Mouse (Mus musculus): ENCODE measurements around the gene Ppp1r9a.
A peak's percentile ranks its signal among the peaks of the same experiment; 100 is the strongest.
"Not testable (repeated sequence)": the region's sequence is repeated elsewhere in the genome, so short reads cannot be mapped to it uniquely, and the experiment has no call there.

Ppp1r9a gene

DNA sequence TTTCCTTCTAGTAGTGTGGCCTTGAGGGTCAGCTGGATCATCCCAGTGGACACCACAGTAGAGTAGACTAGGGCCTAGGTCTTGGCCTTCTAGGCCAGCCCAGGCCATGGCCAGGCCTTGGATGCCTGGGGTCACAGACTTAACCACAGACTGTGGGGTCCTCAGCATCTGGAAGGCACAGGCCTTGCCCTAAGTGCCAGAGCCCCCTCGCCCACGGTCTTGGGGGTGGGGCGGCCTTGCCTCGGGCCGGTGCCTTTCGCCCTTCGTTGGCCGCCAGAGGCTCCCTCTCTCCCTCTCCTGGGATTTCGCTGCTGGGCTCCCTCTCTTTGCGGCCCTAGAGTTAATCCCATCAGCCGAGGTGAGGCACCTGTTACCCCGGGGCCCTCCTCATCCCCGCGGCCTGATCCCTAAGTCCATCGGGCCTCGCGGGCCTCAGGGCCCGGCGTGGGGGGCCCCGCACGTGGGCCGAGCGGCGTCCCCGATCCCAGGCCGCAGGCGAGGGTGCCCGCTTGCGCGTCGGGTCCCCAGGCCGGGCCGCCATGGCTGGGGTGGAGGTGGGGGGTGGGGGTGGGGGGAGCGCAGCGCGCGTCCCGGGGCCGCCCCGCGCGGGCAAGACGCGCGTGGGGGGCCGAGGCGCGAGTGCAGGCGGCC lies at the start of gene Ppp1r9a:
Gene Ppp1r9a (plus strand): TSS at position 244 of the 651 bp plus-strand sequence.
- peak; percentile 47 for DNase-seq (ENCODE audit: low spot score)

DNA sequence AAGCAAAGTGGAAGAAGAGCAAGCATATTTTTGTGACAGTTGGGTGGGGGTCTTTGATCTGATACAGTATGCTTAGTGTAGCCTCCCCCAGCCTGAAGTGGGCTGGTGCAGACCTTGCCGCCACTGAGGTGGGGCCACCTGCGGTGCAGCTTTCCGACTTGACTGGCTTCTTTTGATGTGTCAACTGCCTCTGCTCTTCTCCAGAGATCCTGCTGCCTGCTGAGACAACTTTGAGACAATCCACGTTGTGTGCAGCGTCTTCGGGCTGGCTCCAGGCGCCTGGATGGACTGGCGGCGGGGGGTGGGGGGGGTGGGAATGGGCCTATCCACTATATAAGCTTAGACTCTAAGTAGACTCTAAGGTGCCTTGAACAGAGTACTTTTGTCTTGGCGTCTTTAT lies 47.5 kb upstream of the Ppp1r9a start:
- DNase-seq (ENCODE audit: low spot score), result no peak

DNA sequence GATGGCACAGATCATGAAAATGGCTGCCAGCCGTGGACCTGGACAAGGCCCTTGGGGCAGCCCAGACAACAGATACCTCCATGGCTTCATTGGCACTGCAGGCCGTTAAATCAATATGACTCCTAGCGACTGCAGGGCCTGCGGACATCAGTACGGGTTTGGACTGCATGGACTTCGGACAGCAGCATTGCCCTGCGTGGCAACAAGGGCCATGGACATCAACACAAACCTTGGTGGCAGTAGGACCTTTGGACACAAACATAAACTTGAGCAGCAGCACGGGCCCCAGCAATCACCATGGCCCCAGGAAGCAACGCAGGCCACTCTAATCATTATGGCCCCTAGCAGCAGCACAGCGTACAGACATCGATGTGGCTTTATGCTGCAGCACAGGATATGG lies 45.8 kb upstream of the Ppp1r9a start:
- DNase-seq (ENCODE audit: low spot score), result no peak

DNA sequence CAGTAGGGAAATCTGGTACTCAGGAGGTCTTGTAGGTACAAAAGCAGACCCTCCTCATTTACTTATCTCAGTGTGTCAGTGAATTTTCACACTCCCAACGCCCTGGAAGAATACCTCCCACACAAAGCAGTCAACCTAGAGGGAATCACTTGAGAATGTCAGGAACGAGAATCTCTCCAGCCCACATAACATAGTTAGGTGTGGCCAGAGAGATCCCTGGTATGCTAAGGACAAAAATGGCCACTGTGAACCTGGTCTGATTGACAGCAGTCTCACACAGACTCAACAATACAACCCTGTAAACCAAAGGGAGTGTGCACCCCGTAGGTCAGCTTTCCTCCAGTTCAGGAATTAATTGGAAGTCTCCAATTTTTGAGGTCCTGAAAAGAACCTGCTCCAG lies 18.4 kb upstream of the Ppp1r9a start:
- no peak for DNase-seq (ENCODE audit: low spot score)

DNA sequence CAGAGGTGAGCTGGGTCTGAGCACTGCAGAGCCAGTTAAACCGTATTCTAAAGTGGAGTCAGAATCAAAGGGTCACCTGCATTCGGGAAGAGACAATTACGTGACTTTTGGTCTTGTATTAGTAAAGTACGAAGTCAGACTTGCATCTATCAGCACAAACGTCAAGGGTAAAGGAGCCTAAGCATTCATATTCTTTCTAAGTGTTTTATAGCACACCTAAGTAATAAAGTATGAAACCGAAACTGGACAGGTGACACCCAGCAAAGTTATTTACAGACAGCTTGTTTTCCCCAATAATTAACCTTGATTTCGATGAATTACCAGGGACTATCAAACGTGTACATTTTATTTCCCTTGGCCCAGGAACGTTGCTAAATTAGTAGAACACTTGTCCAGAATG lies 13.2 kb upstream of the Ppp1r9a start:
- no peak for DNase-seq (ENCODE audit: low spot score)

DNA sequence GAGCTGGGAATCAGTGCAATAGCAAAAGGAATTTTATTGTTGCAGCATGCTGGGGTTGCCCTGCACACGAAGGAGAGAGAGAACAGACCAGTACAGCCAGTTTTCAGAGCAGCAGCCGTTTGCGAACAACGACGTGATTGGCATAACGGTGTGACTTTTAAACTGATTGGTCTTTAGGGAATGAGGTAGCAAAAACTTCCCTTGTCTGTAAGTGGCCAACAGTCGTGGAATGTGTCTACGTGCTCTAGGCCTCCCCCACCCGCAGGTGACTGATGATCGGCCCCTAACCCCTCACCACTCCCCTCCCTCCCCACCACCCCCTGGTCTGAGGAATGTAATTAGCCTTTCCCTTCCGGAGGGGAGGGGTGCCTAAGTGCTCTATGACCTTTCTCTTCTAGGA lies 10.3 kb upstream of the Ppp1r9a start:
- DNase-seq (ENCODE audit: low spot score), result no peak

DNA sequence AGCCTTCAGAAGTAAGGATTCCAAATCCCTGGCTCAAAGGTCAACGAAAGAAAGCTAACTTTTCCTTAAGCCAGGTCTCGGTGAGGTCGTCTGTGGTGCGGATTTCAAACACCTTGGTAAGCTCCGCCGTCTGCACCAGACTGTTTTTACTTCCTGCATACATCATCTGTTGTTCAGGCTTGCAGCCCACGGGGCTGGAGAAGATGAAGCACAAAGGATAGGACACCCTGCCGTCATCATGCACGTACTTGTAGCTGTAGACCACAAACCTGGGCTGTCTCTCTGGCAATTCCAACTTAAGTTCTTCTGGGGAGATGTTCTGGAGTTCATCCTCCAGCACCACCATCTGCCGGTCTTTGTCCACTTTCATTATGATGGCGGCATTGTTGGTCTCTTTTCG lies 9.4 kb upstream of the Ppp1r9a start:
- not testable (repeated sequence) for DNase-seq (ENCODE audit: low spot score)

DNA sequence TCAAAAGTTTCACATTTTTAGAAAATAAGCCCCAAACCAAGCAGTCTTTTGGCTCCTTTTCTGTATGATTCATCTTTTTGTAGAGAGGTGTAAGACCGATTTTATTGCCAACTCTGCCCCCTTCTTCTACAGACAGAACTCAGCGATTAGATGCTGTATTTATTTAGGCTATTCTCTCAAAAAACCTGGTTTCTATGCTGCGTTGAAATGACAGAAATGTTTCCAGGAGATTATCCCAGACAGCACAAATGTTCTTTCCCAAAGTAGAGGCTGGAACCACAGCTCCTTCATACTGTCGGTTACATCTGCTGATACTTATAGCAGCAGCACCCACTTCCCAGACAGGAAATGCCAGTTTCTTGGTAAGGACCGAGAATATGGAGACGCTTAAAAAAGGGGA lies 2.8 kb upstream of the Ppp1r9a start:
- no peak for DNase-seq (ENCODE audit: low spot score)

DNA sequence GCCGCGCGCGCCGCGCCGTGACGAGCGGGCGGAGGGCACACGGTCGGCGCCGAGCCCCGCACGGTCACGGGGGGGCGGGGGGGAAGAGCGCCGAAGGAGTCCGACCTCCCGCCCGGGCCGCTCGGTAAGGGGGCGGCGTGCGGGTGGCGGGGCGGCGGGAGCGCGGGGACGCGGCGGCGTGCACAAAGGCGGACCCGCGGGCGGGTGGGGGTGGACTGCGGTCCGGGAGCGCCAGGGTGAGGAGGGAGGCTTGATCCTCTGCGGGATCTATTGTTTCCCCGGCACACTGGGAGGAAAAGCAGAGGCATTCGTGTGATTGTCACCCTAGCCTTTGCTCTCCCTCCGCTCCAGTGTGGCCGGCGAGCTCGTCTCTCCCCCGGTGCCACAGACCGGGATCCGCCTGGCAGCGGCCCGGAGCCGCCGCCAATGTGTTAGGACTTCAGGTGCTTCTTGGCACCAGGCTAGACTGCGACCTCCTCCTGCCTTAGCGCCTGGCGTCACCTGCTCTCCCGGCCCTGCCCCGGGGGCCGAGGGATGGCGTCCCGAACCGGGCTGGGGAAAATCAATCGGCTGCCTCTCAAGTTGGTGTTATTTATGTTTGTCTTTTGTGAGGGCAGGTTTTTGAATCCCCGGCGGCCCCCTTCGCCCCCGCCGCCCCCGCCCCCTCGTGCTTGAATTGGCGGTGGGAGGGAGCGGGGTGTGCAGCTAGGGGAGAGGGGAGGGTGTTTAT lies 773 bp downstream of the Ppp1r9a start:
- DNase-seq (ENCODE audit: low spot score), result peak; percentile 41

DNA sequence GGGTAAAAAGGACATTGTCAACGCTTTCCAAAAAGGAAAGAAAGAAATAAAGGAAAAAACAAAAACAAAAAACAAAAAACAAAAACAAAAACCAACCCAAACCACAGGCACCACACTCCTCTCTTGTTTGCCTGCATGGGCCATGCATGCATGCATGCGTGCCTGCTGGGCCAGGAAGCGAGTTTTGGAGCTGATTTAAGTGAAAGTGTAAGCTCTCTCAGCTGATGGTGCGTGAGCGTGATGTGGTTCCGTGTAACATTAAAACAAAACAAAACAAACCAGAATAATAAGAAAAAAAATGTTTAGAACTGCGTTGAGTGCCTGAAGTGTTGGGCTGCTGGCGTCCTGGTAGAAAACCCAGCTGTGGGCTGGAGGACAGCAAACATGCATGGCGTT lies 1.3 kb downstream of the Ppp1r9a start:
- DNase-seq (ENCODE audit: low spot score), result no peak

DNA sequence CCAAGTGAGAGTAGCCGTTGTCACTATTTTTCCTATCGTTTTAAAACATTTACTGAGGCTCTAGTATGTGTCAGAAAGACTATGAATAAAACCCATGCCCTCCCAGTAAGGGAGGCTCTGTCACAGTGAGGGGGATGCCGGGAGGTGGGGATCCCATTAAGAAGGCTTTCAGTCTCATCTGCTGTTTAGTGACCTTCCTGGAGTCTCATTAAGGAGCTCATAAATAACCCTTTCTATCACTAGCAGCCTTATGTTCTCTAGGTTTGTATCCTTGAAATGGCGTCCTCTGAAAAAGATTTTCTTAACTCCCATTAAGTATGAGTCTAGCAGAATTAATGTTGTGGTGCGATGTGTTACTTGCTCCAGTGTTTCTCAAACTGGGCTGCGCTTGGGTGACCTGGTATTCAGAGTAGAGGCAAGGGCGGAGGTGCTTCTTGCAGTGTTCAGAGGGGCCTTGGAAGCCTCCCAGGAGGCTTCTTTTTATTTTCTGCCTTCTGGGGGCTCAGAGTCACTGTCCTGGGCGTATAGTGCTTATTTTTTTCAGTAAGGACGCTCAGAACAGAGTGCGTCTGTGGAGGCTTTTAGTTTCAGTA lies 7.4 kb downstream of the Ppp1r9a start:
- no peak for DNase-seq (ENCODE audit: low spot score)

DNA sequence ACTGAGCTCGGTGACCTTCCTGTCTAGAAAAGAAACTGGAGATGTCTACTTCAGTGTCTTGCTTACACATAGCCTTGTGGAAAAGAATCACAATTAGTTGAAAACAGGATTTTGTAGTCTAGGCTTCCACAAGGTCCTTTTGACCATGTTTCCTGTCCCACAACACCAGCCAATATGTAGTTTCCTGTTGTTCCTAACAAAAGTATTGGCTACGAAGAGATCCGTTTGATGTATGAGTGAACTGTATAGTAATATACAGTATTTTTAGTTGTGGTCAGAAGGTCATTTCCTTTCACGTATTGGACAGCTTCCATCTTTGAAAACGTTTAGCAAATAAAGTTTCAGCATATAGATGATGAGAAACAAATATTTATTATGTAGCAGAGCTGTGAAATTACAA lies 15.8 kb downstream of the Ppp1r9a start:
- DNase-seq (ENCODE audit: low spot score), result no peak

DNA sequence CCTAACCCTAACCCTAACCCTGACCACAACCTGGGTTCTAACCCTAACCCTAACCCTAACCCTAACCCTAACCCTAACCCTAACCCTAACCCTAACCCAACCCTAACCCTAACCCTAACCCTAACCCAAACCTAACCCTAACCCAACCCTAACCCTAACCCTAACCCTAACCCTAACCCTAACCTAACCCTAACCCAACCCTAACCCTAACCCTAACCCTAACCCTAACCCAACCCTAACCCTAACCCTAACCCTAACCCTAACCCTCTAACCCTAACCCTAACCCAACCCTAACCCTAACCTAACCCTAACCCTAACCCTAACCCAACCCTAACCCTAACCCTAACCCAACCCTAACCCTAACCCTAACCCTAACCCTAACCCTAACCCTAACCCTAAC lies 21.1 kb downstream of the Ppp1r9a start:
- DNase-seq (ENCODE audit: low spot score), result not testable (repeated sequence)

DNA sequence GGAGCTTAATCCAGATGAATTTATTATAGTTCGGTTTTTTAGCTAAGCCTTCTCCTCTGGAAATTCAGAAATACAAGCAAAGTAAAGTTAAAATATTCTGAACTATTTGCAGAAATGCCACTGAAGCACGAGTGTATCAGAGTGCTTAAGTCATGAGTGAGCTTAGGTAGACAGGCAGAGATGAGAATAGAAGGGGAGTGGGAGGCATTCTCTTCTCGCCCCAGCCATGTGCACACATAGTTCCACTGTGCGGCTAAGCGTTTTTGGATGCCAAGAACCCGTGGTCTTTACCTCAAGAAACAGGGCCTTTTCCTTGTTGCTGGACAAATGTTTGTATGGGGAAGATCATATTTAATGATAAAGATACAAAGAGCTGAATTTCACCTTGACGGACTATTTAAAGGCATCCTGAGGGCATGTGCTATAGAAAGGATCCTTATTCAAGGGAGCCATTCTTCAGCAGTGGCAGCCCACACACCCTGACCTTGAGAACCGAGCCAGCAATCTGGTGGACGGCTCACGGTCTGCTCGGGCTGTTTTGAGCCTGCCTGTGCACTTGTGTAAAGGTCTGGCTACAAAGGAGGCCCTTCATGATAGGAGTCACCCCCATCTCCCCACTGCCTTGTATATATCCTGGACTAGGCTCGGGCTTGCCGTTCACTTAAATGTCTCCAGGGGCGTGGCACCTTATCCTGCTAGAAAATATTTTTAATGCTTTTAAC lies 23.4 kb downstream of the Ppp1r9a start:
- DNase-seq (ENCODE audit: low spot score), result no peak

DNA sequence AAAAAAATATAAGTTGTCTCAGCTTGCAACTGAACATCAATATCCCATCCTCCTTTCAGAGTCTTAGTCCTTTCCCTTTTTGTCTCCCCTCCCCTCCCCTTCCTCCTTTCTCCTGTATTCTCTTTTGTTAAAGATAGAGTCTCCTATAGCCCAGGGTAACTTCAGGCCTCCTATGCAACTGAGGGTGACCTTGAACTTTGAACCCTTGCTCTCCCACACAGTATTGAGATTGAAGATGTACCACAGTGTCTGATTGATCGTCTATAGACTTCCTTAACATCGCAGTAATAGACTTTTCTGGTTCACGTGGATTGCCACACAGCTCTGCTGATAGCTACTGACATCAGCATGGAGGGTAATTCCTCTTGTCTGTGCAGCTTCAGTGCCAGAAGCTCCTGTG lies 27.6 kb downstream of the Ppp1r9a start:
- DNase-seq (ENCODE audit: low spot score), result no peak

DNA sequence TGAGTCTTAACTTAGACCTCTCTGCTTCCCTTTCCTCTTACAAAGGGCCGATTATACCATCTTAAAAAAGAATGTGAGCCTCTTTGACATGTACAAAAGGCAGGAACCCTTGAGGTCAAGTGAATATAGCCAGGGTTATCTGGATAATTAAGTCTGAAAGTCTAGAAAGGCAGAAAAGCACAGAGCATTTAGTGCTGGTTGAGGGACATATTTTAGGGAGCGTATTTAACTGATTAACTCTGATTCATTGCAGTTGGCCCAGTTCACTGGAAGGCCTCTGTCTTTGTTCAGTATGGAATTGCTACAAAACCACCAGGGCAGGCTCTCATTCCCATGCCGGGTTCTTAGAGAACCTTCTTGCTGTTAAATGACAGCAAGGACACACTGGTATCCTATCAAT lies 36.2 kb downstream of the Ppp1r9a start:
- DNase-seq (ENCODE audit: low spot score), result no peak

DNA sequence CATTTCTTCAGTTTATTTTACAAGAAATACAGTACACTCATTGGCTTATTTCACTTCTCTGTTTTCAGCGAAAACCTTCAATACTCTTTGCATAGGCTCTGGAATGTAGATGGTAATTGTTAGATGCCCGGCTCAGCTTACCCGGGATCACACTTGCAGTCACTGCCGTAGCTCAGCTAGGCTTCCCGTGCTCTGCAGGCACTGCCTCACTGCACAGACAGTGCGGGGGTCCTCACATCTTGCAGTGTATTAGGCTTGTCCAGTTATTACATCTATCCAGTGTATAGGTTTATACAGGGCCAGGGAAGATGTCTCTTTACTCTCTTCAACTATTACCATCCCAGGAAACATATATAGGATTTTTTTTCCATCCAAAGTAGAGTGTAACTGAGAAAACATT lies 37.4 kb downstream of the Ppp1r9a start:
- DNase-seq (ENCODE audit: low spot score), result no peak

DNA sequence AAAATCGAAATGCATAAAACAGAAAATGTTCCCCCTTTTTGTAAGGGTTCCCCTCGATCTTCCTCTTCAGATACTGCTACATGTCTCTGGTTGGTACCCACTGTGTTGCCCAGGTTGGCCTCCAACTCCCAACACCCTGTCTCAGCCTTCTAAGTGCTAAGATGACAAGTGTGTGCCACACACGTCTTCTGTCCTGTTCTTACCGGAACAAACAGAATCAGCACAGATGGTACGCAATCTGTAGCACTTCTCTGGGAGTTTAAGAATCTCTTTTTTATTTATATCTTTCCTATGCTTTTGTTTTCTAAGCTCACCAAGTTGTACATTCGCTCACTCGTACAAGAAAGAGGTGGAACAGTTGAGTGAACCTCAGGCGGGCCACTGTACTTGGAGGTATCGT lies 37.9 kb downstream of the Ppp1r9a start:
- DNase-seq (ENCODE audit: low spot score), result no peak

DNA sequence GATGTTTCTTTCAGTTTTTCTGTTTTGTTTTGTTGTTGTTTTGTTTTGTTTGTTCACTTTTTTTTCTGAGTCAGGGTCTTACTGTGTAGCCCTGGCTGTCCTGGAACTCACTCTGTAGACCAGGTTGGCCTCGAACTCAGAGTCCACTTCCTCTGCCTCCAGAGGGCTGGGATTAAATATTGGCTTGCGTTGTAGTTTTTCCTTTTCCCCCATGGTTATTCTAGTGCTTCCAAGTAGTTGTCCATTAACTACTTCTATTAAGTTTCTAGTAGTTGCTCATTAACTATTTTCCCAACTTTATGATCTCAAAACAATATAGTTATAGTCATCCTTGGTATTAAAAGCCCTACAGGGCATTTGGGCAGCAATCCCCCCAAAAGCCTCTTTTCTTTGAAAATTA lies 41.1 kb downstream of the Ppp1r9a start:
- DNase-seq (ENCODE audit: low spot score), result no peak

DNA sequence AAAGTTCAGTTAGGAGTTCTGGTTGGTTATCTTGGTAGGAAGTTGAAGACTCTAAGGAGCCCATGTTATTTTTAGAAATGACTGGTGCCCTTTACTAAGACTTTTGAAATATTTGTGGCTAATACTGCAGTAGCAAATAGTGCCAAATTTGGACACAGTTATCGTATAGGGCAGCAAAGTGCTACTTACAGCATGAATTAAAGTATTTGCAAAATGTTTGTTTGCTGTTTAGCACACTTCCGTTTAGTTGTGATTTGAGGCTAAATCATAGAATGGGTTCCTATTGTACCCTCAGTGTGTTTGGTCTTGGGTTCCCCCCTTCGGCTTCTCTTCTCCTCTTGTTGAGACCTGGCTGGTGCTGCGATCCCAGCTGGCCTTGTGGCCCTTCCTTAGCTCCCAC lies 45.3 kb downstream of the Ppp1r9a start:
- DNase-seq (ENCODE audit: low spot score), result no peak

DNA sequence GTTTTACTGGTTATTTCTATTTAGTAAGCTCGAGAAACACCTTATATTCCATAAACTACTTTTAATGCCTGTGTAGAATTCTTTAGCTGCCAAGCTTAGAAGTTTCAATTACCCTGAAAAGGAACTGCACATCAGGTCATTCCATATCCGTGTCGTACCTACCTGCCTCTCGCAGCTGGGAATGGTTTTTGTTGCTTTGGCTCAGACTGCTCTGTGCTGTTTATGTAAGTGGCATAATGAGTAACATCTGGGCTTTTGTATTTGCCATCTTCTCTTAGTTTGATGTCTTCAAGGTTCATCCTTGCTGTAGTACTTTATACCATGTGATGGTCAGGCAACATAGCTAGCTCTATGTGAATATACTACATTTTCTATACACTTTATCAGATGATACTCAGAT lies 47.0 kb downstream of the Ppp1r9a start:
- DNase-seq (ENCODE audit: low spot score), result no peak

DNA sequence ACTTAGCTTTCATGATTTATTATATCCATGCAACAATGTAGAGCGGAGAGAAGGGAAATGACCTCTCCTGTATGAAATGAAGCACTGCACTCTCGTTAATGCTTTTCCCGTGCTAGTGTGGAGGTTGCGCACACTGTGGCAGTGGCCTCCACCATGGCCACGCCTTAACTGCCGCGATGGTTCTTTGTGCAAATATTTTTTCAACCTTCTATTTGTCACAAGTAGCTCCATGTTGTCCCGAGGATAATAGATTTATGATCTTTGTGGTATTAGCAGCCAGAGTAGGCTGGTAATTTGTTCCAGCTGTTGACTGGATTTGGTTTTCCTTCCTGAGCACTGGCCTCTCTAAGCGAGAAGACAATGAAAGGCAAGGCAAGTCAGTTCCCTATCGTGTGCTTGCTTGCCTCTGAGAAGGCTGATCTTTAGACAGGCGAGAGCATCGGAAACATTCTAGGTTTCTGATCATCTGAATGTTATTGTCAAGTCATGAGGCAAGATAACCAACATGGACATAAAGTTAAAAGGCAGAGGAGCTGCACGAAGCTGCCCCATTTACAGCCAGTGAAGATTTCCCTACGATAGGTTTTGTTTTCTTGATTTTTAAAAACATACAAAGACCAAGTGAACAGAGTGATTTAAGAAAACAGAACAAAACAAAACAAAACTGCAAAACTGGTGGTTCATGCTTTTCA lies 50.5 kb downstream of the Ppp1r9a start:
- DNase-seq (ENCODE audit: low spot score), result no peak
